Mouse (Mus musculus): ENCODE data around the gene Pnkp. TPM values are rescaled to one million over a fixed set of nuclear protein-coding genes. Genes with fewer than 3 reads are reported as not detected.

Gene Pnkp
- total RNA-seq, 2 experiments from 2014 or later, result 25.2 to 30.5 TPM

GRCm38 (mm10) chr7:44850789-44851624 lies 5.9 kb upstream of the Pnkp start:
- no peak for ATAC-seq (replicated peaks; ENCODE audit: low FRiP score, low TSS enrichment, poor library complexity, severe bottlenecking)

- ATAC-seq (replicated peaks; ENCODE audit: low FRiP score, low TSS enrichment, poor library complexity, severe bottlenecking), result no peak
Measured at GRCm38 (mm10) chr7:44851625-44852234, 5.2 kb upstream of the Pnkp start.

GRCm38 (mm10) chr7:44852259-44853027 lies 4.5 kb upstream of the Pnkp start:
- ATAC-seq (replicated peaks; ENCODE audit: low FRiP score, low TSS enrichment, poor library complexity, severe bottlenecking), result no peak

GRCm38 (mm10) chr7:44853065-44853464 lies 3.9 kb upstream of the Pnkp start:
- ATAC-seq (replicated peaks; ENCODE audit: low FRiP score, low TSS enrichment, poor library complexity, severe bottlenecking), result no peak

- no peak for ATAC-seq (replicated peaks; ENCODE audit: low FRiP score, low TSS enrichment, poor library complexity, severe bottlenecking)
Measured at GRCm38 (mm10) chr7:44853596-44854355, 3.2 kb upstream of the Pnkp start.

- ATAC-seq (replicated peaks; ENCODE audit: low FRiP score, low TSS enrichment, poor library complexity, severe bottlenecking), result peak; percentile 49
Measured at GRCm38 (mm10) chr7:44854356-44855031, 2.4 kb upstream of the Pnkp start.

GRCm38 (mm10) chr7:44855036-44855435 lies 1.9 kb upstream of the Pnkp start:
- no peak for ATAC-seq (replicated peaks; ENCODE audit: low FRiP score, low TSS enrichment, poor library complexity, severe bottlenecking)

GRCm38 (mm10) chr7:44856265-44856916 lies 548 bp upstream of the Pnkp start:
- no peak for ATAC-seq (replicated peaks; ENCODE audit: low FRiP score, low TSS enrichment, poor library complexity, severe bottlenecking)

- ATAC-seq (replicated peaks; ENCODE audit: low FRiP score, low TSS enrichment, poor library complexity, severe bottlenecking), result no peak
Measured at GRCm38 (mm10) chr7:44857905-44858304, 966 bp downstream of the Pnkp start.

- ATAC-seq (replicated peaks; ENCODE audit: low FRiP score, low TSS enrichment, poor library complexity, severe bottlenecking), result no peak
Measured at GRCm38 (mm10) chr7:44859896-44860295, 3.0 kb downstream of the Pnkp start.

- ATAC-seq (replicated peaks; ENCODE audit: low FRiP score, low TSS enrichment, poor library complexity, severe bottlenecking), result peak; percentile 34; the same call in 1 of the 2 replicates
Measured at GRCm38 (mm10) chr7:44860576-44861428, 3.9 kb downstream of the Pnkp start.

- ATAC-seq (replicated peaks; ENCODE audit: low FRiP score, low TSS enrichment, poor library complexity, severe bottlenecking), result no peak
Measured at GRCm38 (mm10) chr7:44861429-44861816, 4.5 kb downstream of the Pnkp start.

GRCm38 (mm10) chr7:44862434-44862833 lies 5.5 kb downstream of the Pnkp start:
- ATAC-seq (replicated peaks; ENCODE audit: low FRiP score, low TSS enrichment, poor library complexity, severe bottlenecking), result no peak

GRCm38 (mm10) chr7:44863210-44863609 lies 6.3 kb downstream of the Pnkp start:
- no peak for ATAC-seq (replicated peaks; ENCODE audit: low FRiP score, low TSS enrichment, poor library complexity, severe bottlenecking)

- ATAC-seq (replicated peaks; ENCODE audit: low FRiP score, low TSS enrichment, poor library complexity, severe bottlenecking), result no peak
Measured at GRCm38 (mm10) chr7:44863982-44864494, 7.1 kb downstream of the Pnkp start.

- ATAC-seq (replicated peaks; ENCODE audit: low FRiP score, low TSS enrichment, poor library complexity, severe bottlenecking), result 0 out of 2 replicates have a peak, but pooled peaks have one; percentile 15
Measured at GRCm38 (mm10) chr7:44864595-44865542, 7.9 kb downstream of the Pnkp start.
